Mouse (Mus musculus) MEL (cell line): ENCODE results near the gene Gm10309.

ENCODE experiments used
- CTCF ChIP-seq, 3 experiments: IDR thresholded peaks in 2 of 3; conservative IDR thresholded peaks in 1 of 3; 2 replicates each; pipeline ENCODE4 v1.5.1; 2011 to 2012; ENCODE audit warnings: low read length in 3 of 3, low read depth in 2 of 3, mild to moderate bottlenecking in 2 of 3, improper control_type of control experiment in 1 of 3, inconsistent platforms in 1 of 3, mixed read lengths in 1 of 3, moderate library complexity in 1 of 3; ENCODE audit not compliant: control insufficient read depth in 1 of 3, insufficient read depth in 1 of 3, poor library complexity in 1 of 3, severe bottlenecking in 1 of 3
- E2F4 ChIP-seq: IDR thresholded peaks from 2 replicates; pipeline ENCODE4 v1.6.1; 2011; ENCODE audit warnings: low read depth, low read length, improper control_type of control experiment, borderline replicate concordance
- EP300 ChIP-seq, 2 experiments: IDR thresholded peaks; 2 replicates each; pipeline ENCODE4 v1.6.1; 2011; ENCODE audit warnings: improper control_type of control experiment in 2 of 2, low read length in 2 of 2, low read depth in 1 of 2, mild to moderate bottlenecking in 1 of 2
- KAT2A ChIP-seq: conservative IDR thresholded peaks from 2 replicates; pipeline ENCODE4 v1.6.1; 2012; ENCODE audit warnings: low read depth, low read length, improper control_type of control experiment, inconsistent platforms
- MXI1 ChIP-seq: IDR thresholded peaks from 2 replicates; pipeline ENCODE4 v1.6.1; 2011; ENCODE audit warnings: mild to moderate bottlenecking, low read depth, low read length, improper control_type of control experiment
- NRF1 ChIP-seq: IDR thresholded peaks from 2 replicates; pipeline ENCODE4 v1.6.1; 2014; ENCODE audit warnings: low read depth, mild to moderate bottlenecking, inconsistent platforms, low read length, improper control_type of control experiment, moderate library complexity; ENCODE audit not compliant: poor library complexity, insufficient read depth, severe bottlenecking
- USF1 ChIP-seq: IDR thresholded peaks from 2 replicates; pipeline ENCODE4 v1.6.1; 2014; ENCODE audit warnings: low read depth, mild to moderate bottlenecking, inconsistent platforms, low read length, improper control_type of control experiment, moderate library complexity
- ZC3H11A ChIP-seq: IDR thresholded peaks from 2 replicates; pipeline ENCODE4 v1.6.1; 2012; ENCODE audit warnings: low read depth, mild to moderate bottlenecking, inconsistent platforms, low read length, improper control_type of control experiment
- ZKSCAN1 ChIP-seq: IDR thresholded peaks from 2 replicates; pipeline ENCODE4 v1.6.1; 2012; ENCODE audit warnings: low read depth, mild to moderate bottlenecking, inconsistent platforms, low read length, improper control_type of control experiment, moderate library complexity

- TF ChIP-seq CTCF (IDR thresholded peaks at IDR 0.05 in 2 of 3, conservative IDR thresholded peaks at IDR 0.05 in 1 of 3; ENCODE audit: control insufficient read depth in 1 of 3, insufficient read depth in 1 of 3, low read depth in 2 of 3, low read length in 3 of 3, poor library complexity in 1 of 3, severe bottlenecking in 1 of 3), result no peak
- TF ChIP-seq EP300 (IDR thresholded peaks at IDR 0.05; ENCODE audit: low read depth in 1 of 2, low read length in 2 of 2), result no peak
- no peak for TF ChIP-seq NRF1
- TF ChIP-seq ZKSCAN1, result no peak
- TF ChIP-seq ZC3H11A, result no peak
- TF ChIP-seq E2F4, result no peak
- no peak for TF ChIP-seq KAT2A
- no peak for TF ChIP-seq MXI1
- no peak for TF ChIP-seq USF1
These were observed 37.1 kb downstream of the Gm10309 start for GRCm38 (mm10) chr17:86467967-86468366.
